Mouse (Mus musculus): ENCODE measurements around the gene Aebp1. TPM values are rescaled to one million over a fixed set of nuclear protein-coding genes. Genes with fewer than 3 reads are reported as not detected.
"Not testable (repeated sequence)": the region's sequence is repeated elsewhere in the genome, so short reads cannot be mapped to it uniquely, and the experiment has no call there.

Gene Aebp1
- polyA plus RNA-seq, 1 experiment from 2014 or later: 21.4 TPM

DNA sequence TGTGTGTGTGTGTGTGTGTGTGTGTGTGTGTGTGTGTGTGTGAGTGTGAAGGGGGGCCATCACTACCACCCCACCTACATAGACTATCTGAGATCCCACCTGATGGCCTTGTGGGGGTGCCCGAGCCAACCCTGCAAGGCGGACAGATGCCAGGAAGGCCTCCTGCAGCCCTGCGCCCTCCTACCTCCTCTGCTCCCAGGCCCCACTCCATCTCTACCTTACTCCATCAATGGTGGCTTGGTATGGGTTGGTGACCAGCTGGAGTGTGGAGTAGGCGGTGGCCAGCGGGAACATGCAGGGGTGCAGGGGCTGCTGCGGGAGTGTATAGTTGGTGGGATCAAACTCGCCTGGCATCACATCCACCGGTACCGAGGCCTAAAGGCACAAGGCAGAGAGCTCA, 11.4 kb downstream of the Aebp1 start:
- Histone ChIP-seq H3K9ac (ENCODE audit: low read depth, low read length) (no peak overlapping the region), H3K36me3 (ENCODE audit: control insufficient read depth, insufficient read depth, low read length) (peaks cover 44% of the 10 kb centered on the region), H3K4me3 (ENCODE audit: low read depth, low read length) (no peak overlapping the region), H3K9me3 (replicated peaks; ENCODE audit: control insufficient read depth, low read length) (no peaks in the 10 kb centered on the region), H3K4me1 (ENCODE audit: control insufficient read depth, insufficient read depth, low read length) (peaks cover 5% of the 10 kb centered on the region), H3K4me2 (no peak overlapping the region), H3K27ac (ENCODE audit: low read depth, low read length) (no peak overlapping the region), H3K27me3 (ENCODE audit: control insufficient read depth, insufficient read depth, low read length) (no peaks in the 10 kb centered on the region)
- 94% methylated on average over 9 of the region's 9 CpGs for WGBS (ENCODE audit: insufficient replicate concordance)
- no peak for ATAC-seq (replicated peaks; ENCODE audit: insufficient number of reproducible peaks, low FRiP score, low TSS enrichment)

- ATAC-seq (replicated peaks; ENCODE audit: insufficient number of reproducible peaks, low FRiP score, low TSS enrichment): no peak
- H3K27ac ChIP-seq (ENCODE audit: low read depth, low read length): 0 out of 2 replicates have a peak overlapping the region, but pooled peaks have one; percentile 82
- H3K9ac ChIP-seq (ENCODE audit: low read depth, low read length): peak overlapping the region; percentile 82
- H3K9me3 ChIP-seq (replicated peaks; ENCODE audit: control insufficient read depth, low read length): no peaks in the 10 kb centered on the region
- H3K27me3 ChIP-seq (ENCODE audit: control insufficient read depth, insufficient read depth, low read length): no peaks in the 10 kb centered on the region
- 5% methylated on average over 5 of the region's 5 CpGs for WGBS (ENCODE audit: insufficient replicate concordance)
- H3K4me3 ChIP-seq (ENCODE audit: low read depth, low read length): peak overlapping the region; percentile 70
- peaks cover 5% of the 10 kb centered on the region for H3K4me1 ChIP-seq (ENCODE audit: control insufficient read depth, insufficient read depth, low read length)
- peak overlapping the region; percentile 73 for H3K4me2 ChIP-seq
- peaks cover 25% of the 10 kb centered on the region for H3K36me3 ChIP-seq (ENCODE audit: control insufficient read depth, insufficient read depth, low read length)
Observed at GRCm38 (mm10) chr11:5877421-5877820, 15.7 kb downstream of the Aebp1 start.

- no peaks in the 10 kb centered on the region for H3K27me3 ChIP-seq (ENCODE audit: control insufficient read depth, insufficient read depth, low read length)
Observed at GRCm38 (mm10) chr11:5877921-5878526, 16.3 kb downstream of the Aebp1 start, which contains the start of gene Pold2. Gene Pold2 (minus strand): TSS chr11:5878292.

GRCm38 (mm10) chr11:5878661-5879060, 16.9 kb downstream of the Aebp1 start:
- Histone ChIP-seq H3K4me2 (peak overlapping the region; percentile 73), H3K4me3 (ENCODE audit: low read depth, low read length) (peak overlapping the region; percentile 70), H3K9ac (ENCODE audit: low read depth, low read length) (peak overlapping the region; percentile 72), H3K9me3 (replicated peaks; ENCODE audit: control insufficient read depth, low read length) (no peaks in the 10 kb centered on the region), H3K27ac (ENCODE audit: low read depth, low read length) (peak overlapping the region; percentile 82), H3K27me3 (ENCODE audit: control insufficient read depth, insufficient read depth, low read length) (no peaks in the 10 kb centered on the region), H3K36me3 (ENCODE audit: control insufficient read depth, insufficient read depth, low read length) (peaks cover 16% of the 10 kb centered on the region), H3K4me1 (ENCODE audit: control insufficient read depth, insufficient read depth, low read length) (peaks cover 5% of the 10 kb centered on the region)
- 45% methylated on average over 8 of the region's 8 CpGs for WGBS (ENCODE audit: insufficient replicate concordance)
- no peak for ATAC-seq (replicated peaks; ENCODE audit: insufficient number of reproducible peaks, low FRiP score, low TSS enrichment)

More at GRCm38 (mm10) chr11:5877921-5878526, 16.3 kb downstream of the Aebp1 start, which contains the start of gene Pold2:
- Histone ChIP-seq H3K36me3 (ENCODE audit: control insufficient read depth, insufficient read depth, low read length) (peaks cover 20% of the 10 kb centered on the region), H3K9me3 (replicated peaks; ENCODE audit: control insufficient read depth, low read length) (no peaks in the 10 kb centered on the region), H3K4me1 (ENCODE audit: control insufficient read depth, insufficient read depth, low read length) (peaks cover 5% of the 10 kb centered on the region), H3K9ac (ENCODE audit: low read depth, low read length) (peak within 1 kb of the TSS; percentile 82), H3K27ac (ENCODE audit: low read depth, low read length) (peak within 1 kb of the TSS; percentile 82), H3K4me3 (ENCODE audit: low read depth, low read length) (peak within 1 kb of the TSS; percentile 70), H3K4me2 (peak within 1 kb of the TSS; percentile 73)
- under 1% methylated on average over 52 of the region's 52 CpGs for WGBS (ENCODE audit: insufficient replicate concordance)
- peak; percentile 97 for ATAC-seq (replicated peaks; ENCODE audit: insufficient number of reproducible peaks, low FRiP score, low TSS enrichment)

DNA sequence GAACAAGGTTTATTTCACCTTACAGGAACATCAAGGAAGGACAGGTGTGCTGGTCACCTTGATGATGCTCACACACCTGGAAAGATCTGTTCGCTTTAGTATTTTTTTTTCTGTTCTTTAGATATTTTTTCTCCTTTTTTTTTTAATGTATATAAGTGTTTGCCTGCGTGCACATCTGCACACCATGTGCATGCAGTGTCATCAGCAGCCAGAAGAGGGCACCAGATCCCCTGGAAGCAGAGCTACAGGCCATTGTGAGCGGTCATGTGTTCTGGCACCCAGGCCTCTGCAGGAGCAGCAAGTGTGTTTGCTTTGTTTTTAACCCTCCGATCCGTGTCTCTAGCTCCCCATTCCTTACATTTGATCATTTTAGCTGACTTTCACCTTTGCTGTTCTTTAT, 18.2 kb downstream of the Aebp1 start:
- 49% methylated on average over 5 of the region's 5 CpGs for WGBS (ENCODE audit: insufficient replicate concordance)
- no peak overlapping the region for H3K27ac ChIP-seq (ENCODE audit: low read depth, low read length)
- H3K4me3 ChIP-seq (ENCODE audit: low read depth, low read length): no peak overlapping the region
- no peak for ATAC-seq (replicated peaks; ENCODE audit: insufficient number of reproducible peaks, low FRiP score, low TSS enrichment)
- H3K9me3 ChIP-seq (replicated peaks; ENCODE audit: control insufficient read depth, low read length): no peaks in the 10 kb centered on the region
- peaks cover 5% of the 10 kb centered on the region for H3K4me1 ChIP-seq (ENCODE audit: control insufficient read depth, insufficient read depth, low read length)
- no peaks in the 10 kb centered on the region for H3K27me3 ChIP-seq (ENCODE audit: control insufficient read depth, insufficient read depth, low read length)
- H3K4me2 ChIP-seq: no peak overlapping the region
- H3K36me3 ChIP-seq (ENCODE audit: control insufficient read depth, insufficient read depth, low read length): peaks cover 5% of the 10 kb centered on the region
- H3K9ac ChIP-seq (ENCODE audit: low read depth, low read length): no peak overlapping the region

GRCm38 (mm10) chr11:5882518-5882917, 20.8 kb downstream of the Aebp1 start:
- ATAC-seq (replicated peaks; ENCODE audit: insufficient number of reproducible peaks, low FRiP score, low TSS enrichment): no peak
- no peaks in the 10 kb centered on the region for H3K36me3 ChIP-seq (ENCODE audit: control insufficient read depth, insufficient read depth, low read length)
- 0 out of 2 replicates have a peak overlapping the region, but pooled peaks have one; percentile 10 for H3K27ac ChIP-seq (ENCODE audit: low read depth, low read length)
- H3K27me3 ChIP-seq (ENCODE audit: control insufficient read depth, insufficient read depth, low read length): no peaks in the 10 kb centered on the region
- no peak overlapping the region for H3K4me2 ChIP-seq
- no peaks in the 10 kb centered on the region for H3K9me3 ChIP-seq (replicated peaks; ENCODE audit: control insufficient read depth, low read length)
- H3K4me1 ChIP-seq (ENCODE audit: control insufficient read depth, insufficient read depth, low read length): peaks cover 12% of the 10 kb centered on the region
- H3K4me3 ChIP-seq (ENCODE audit: low read depth, low read length): no peak overlapping the region
- WGBS (ENCODE audit: insufficient replicate concordance): 65% methylated on average over 8 of the region's 8 CpGs
- no peak overlapping the region for H3K9ac ChIP-seq (ENCODE audit: low read depth, low read length)

- Histone ChIP-seq H3K27ac (ENCODE audit: low read depth, low read length) (no peak overlapping the region), H3K4me1 (ENCODE audit: control insufficient read depth, insufficient read depth, low read length) (peaks cover 44% of the 10 kb centered on the region)
Observed at GRCm38 (mm10) chr11:5886187-5886586, 24.4 kb downstream of the Aebp1 start.

DNA sequence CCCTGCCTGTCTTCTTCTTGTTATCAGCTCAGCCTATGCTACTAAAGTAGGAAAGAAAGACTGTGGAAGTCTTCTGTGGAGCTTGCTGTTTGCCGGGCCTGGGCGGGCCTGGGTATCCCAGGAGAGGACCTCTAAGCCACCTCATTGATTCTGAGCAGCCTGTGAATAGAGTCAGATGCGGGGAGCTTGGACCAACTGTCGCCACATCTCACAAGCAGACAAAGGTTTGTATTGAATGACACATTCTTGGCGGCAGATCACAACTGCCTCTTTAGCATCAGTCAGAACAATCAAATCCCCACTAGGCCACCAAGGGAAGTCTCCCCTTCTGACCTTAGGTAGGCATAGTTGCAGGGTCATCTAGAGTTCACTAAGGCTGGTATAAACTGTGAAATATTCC, 25.5 kb downstream of the Aebp1 start:
- 32% methylated on average over 5 of the region's 5 CpGs for WGBS (ENCODE audit: insufficient replicate concordance)
- H3K9me3 ChIP-seq (replicated peaks; ENCODE audit: control insufficient read depth, low read length): no peaks in the 10 kb centered on the region
- ATAC-seq (replicated peaks; ENCODE audit: insufficient number of reproducible peaks, low FRiP score, low TSS enrichment): no peak
- peak overlapping the region; percentile 62 for H3K27ac ChIP-seq (ENCODE audit: low read depth, low read length)
- no peak overlapping the region for H3K9ac ChIP-seq (ENCODE audit: low read depth, low read length)
- H3K4me3 ChIP-seq (ENCODE audit: low read depth, low read length): no peak overlapping the region
- H3K4me2 ChIP-seq: no peak overlapping the region
- H3K4me1 ChIP-seq (ENCODE audit: control insufficient read depth, insufficient read depth, low read length): peaks cover 54% of the 10 kb centered on the region
- no peaks in the 10 kb centered on the region for H3K27me3 ChIP-seq (ENCODE audit: control insufficient read depth, insufficient read depth, low read length)
- no peaks in the 10 kb centered on the region for H3K36me3 ChIP-seq (ENCODE audit: control insufficient read depth, insufficient read depth, low read length)

More at GRCm38 (mm10) chr11:5886187-5886586, 24.4 kb downstream of the Aebp1 start:
- 16% methylated on average over 9 of the region's 9 CpGs for WGBS (ENCODE audit: insufficient replicate concordance)
- no peaks in the 10 kb centered on the region for H3K27me3 ChIP-seq (ENCODE audit: control insufficient read depth, insufficient read depth, low read length)
- no peak overlapping the region for H3K9ac ChIP-seq (ENCODE audit: low read depth, low read length)
- no peaks in the 10 kb centered on the region for H3K9me3 ChIP-seq (replicated peaks; ENCODE audit: control insufficient read depth, low read length)
- H3K4me3 ChIP-seq (ENCODE audit: low read depth, low read length): no peak overlapping the region
- no peak overlapping the region for H3K4me2 ChIP-seq
- no peak for ATAC-seq (replicated peaks; ENCODE audit: insufficient number of reproducible peaks, low FRiP score, low TSS enrichment)
- H3K36me3 ChIP-seq (ENCODE audit: control insufficient read depth, insufficient read depth, low read length): no peaks in the 10 kb centered on the region

DNA sequence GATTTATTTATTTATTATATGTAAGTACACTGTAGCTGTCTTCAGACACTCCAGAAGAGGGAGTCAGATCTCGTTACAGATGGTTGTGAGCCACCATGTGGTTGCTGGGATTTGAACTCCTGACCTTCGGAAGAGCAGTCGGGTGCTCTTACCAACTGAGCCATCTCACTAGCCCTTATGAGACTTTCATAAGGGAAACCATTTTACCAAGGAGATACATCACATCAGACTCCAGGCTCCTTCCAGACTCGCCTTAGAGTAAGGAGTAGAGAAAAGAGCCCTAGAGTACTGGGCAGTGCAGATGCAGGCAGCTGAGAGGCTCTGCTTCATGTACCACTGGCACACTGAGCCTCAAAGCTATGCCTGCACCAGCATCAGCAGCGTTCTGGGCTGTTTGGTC, 26.8 kb downstream of the Aebp1 start:
- not testable (repeated sequence) for H3K27me3 ChIP-seq (ENCODE audit: control insufficient read depth, insufficient read depth, low read length); H3K9ac ChIP-seq (ENCODE audit: low read depth, low read length); ATAC-seq (replicated peaks; ENCODE audit: insufficient number of reproducible peaks, low FRiP score, low TSS enrichment); H3K4me2 ChIP-seq; H3K4me3 ChIP-seq (ENCODE audit: low read depth, low read length); H3K36me3 ChIP-seq (ENCODE audit: control insufficient read depth, insufficient read depth, low read length); H3K9me3 ChIP-seq (replicated peaks; ENCODE audit: control insufficient read depth, low read length)
- 45% methylated on average over 5 of the region's 5 CpGs for WGBS (ENCODE audit: insufficient replicate concordance)
- Histone ChIP-seq H3K4me1 (ENCODE audit: control insufficient read depth, insufficient read depth, low read length) (peaks cover 67% of the 10 kb centered on the region), H3K27ac (ENCODE audit: low read depth, low read length) (peak overlapping the region; percentile 88)
